Mouse (Mus musculus): Measurements from ENCODE around the gene Fgf11. TPM values are rescaled to one million over a fixed set of nuclear protein-coding genes. Genes with fewer than 3 reads are reported as not detected.
A peak's percentile ranks its signal among the peaks of the same experiment; 100 is the strongest.

The Fgf11 gene
- polyA plus RNA-seq, 1 experiment: 1.2 TPM

- Histone ChIP-seq H3K4me1 (ENCODE audit: control insufficient read depth, insufficient read depth, insufficient read length) (peaks cover 22% of the 10 kb centered on the region), H3K27ac (ENCODE audit: insufficient read depth, low read length) (no peak overlapping the region), H3K27me3 (ENCODE audit: control insufficient read depth, insufficient read depth, low read length) (no peaks in the 10 kb centered on the region), H3K36me3 (ENCODE audit: control insufficient read depth, insufficient read depth, low read length) (peaks cover 15% of the 10 kb centered on the region), H3K4me3 (ENCODE audit: extremely low read depth, insufficient read depth, insufficient read length) (no peak overlapping the region)
- no peak for TF ChIP-seq CTCF (IDR thresholded peaks at IDR 0.05; ENCODE audit: extremely low read depth, insufficient read depth, insufficient read length, insufficient replicate concordance)
- TF ChIP-seq POLR2A (IDR thresholded peaks at IDR 0.05; ENCODE audit: low read depth, low read length): no peak
- no peak for DNase-seq (ENCODE audit: low read depth in 1 of 2, low spot score in 2 of 2)
- WGBS: 68% methylated on average over 26 of the region's 26 CpGs
Observed at GRCm38 (mm10) chr11:69777504-69778257, 24.0 kb downstream of the Fgf11 start.

- no peak for DNase-seq (ENCODE audit: low read depth in 1 of 2, low spot score in 2 of 2)
- peaks cover 22% of the 10 kb centered on the region for H3K4me1 ChIP-seq (ENCODE audit: control insufficient read depth, insufficient read depth, insufficient read length)
- 90% methylated on average over 20 of the region's 20 CpGs for WGBS
- H3K27me3 ChIP-seq (ENCODE audit: control insufficient read depth, insufficient read depth, low read length): no peaks in the 10 kb centered on the region
- no peak for TF ChIP-seq CTCF (IDR thresholded peaks at IDR 0.05; ENCODE audit: extremely low read depth, insufficient read depth, insufficient read length, insufficient replicate concordance)
- no peak for TF ChIP-seq POLR2A (IDR thresholded peaks at IDR 0.05; ENCODE audit: low read depth, low read length)
- peaks cover 15% of the 10 kb centered on the region for H3K36me3 ChIP-seq (ENCODE audit: control insufficient read depth, insufficient read depth, low read length)
- H3K4me3 ChIP-seq (ENCODE audit: extremely low read depth, insufficient read depth, insufficient read length): no peak overlapping the region
- no peak overlapping the region for H3K27ac ChIP-seq (ENCODE audit: insufficient read depth, low read length)
Observed at GRCm38 (mm10) chr11:69776488-69776887, 25.2 kb downstream of the Fgf11 start.

- no peak for TF ChIP-seq POLR2A (IDR thresholded peaks at IDR 0.05; ENCODE audit: low read depth, low read length)
- TF ChIP-seq CTCF (IDR thresholded peaks at IDR 0.05; ENCODE audit: extremely low read depth, insufficient read depth, insufficient read length, insufficient replicate concordance): no peak
- Histone ChIP-seq H3K4me1 (ENCODE audit: control insufficient read depth, insufficient read depth, insufficient read length) (peaks cover 22% of the 10 kb centered on the region), H3K4me3 (ENCODE audit: extremely low read depth, insufficient read depth, insufficient read length) (no peak overlapping the region), H3K36me3 (ENCODE audit: control insufficient read depth, insufficient read depth, low read length) (peaks cover 15% of the 10 kb centered on the region), H3K27ac (ENCODE audit: insufficient read depth, low read length) (peak overlapping the region; percentile 43; the same call in 1 of the 2 replicates), H3K27me3 (ENCODE audit: control insufficient read depth, insufficient read depth, low read length) (no peaks in the 10 kb centered on the region)
- 89% methylated on average over 10 of the region's 10 CpGs for WGBS
- no peak for DNase-seq (ENCODE audit: low read depth in 1 of 2, low spot score in 2 of 2)
Observed at GRCm38 (mm10) chr11:69775716-69776115, 25.9 kb downstream of the Fgf11 start.

GRCm38 (mm10) chr11:69774961-69775360, 26.7 kb downstream of the Fgf11 start:
- WGBS: 41% methylated on average over 5 of the region's 5 CpGs
- Histone ChIP-seq H3K4me3 (ENCODE audit: extremely low read depth, insufficient read depth, insufficient read length) (no peak overlapping the region), H3K27me3 (ENCODE audit: control insufficient read depth, insufficient read depth, low read length) (no peaks in the 10 kb centered on the region), H3K27ac (ENCODE audit: insufficient read depth, low read length) (peak overlapping the region; percentile 43), H3K4me1 (ENCODE audit: control insufficient read depth, insufficient read depth, insufficient read length) (peaks cover 22% of the 10 kb centered on the region), H3K36me3 (ENCODE audit: control insufficient read depth, insufficient read depth, low read length) (peaks cover 15% of the 10 kb centered on the region)
- DNase-seq (ENCODE audit: low read depth in 1 of 2, low spot score in 2 of 2): no peak
- no peak for TF ChIP-seq CTCF (IDR thresholded peaks at IDR 0.05; ENCODE audit: extremely low read depth, insufficient read depth, insufficient read length, insufficient replicate concordance)
- no peak; the same call in 1 of the 2 replicates for TF ChIP-seq POLR2A (IDR thresholded peaks at IDR 0.05; ENCODE audit: low read depth, low read length)

GRCm38 (mm10) chr11:69767625-69767909, 34.1 kb downstream of the Fgf11 start:
- DNase-seq (ENCODE audit: low read depth in 1 of 2, low spot score in 2 of 2): no peak
- no peaks in the 10 kb centered on the region for H3K36me3 ChIP-seq (ENCODE audit: control insufficient read depth, insufficient read depth, low read length)
- H3K27me3 ChIP-seq (ENCODE audit: control insufficient read depth, insufficient read depth, low read length): no peaks in the 10 kb centered on the region
- no peak overlapping the region for H3K4me3 ChIP-seq (ENCODE audit: extremely low read depth, insufficient read depth, insufficient read length)
- WGBS: 79% methylated on average over 4 of the region's 4 CpGs
- TF ChIP-seq POLR2A (IDR thresholded peaks at IDR 0.05; ENCODE audit: low read depth, low read length): no peak
- no peak for TF ChIP-seq CTCF (IDR thresholded peaks at IDR 0.05; ENCODE audit: extremely low read depth, insufficient read depth, insufficient read length, insufficient replicate concordance)
- H3K4me1 ChIP-seq (ENCODE audit: control insufficient read depth, insufficient read depth, insufficient read length): peaks cover 13% of the 10 kb centered on the region
- H3K27ac ChIP-seq (ENCODE audit: insufficient read depth, low read length): no peak overlapping the region; the same call in 1 of the 2 replicates

- H3K4me1 ChIP-seq (ENCODE audit: control insufficient read depth, insufficient read depth, insufficient read length): peaks cover 13% of the 10 kb centered on the region
- H3K27me3 ChIP-seq (ENCODE audit: control insufficient read depth, insufficient read depth, low read length): no peaks in the 10 kb centered on the region
- no peak for TF ChIP-seq CTCF (IDR thresholded peaks at IDR 0.05; ENCODE audit: extremely low read depth, insufficient read depth, insufficient read length, insufficient replicate concordance)
- DNase-seq (ENCODE audit: low read depth in 1 of 2, low spot score in 2 of 2): no peak
- WGBS: 81% methylated on average over 13 of the region's 13 CpGs
- no peaks in the 10 kb centered on the region for H3K36me3 ChIP-seq (ENCODE audit: control insufficient read depth, insufficient read depth, low read length)
- H3K4me3 ChIP-seq (ENCODE audit: extremely low read depth, insufficient read depth, insufficient read length): peak overlapping the region; percentile 92
- peak overlapping the region; percentile 17; the same call in 1 of the 2 replicates for H3K27ac ChIP-seq (ENCODE audit: insufficient read depth, low read length)
Observed at GRCm38 (mm10) chr11:69766872-69767624, 34.6 kb downstream of the Fgf11 start.

All from spleen, adult 2 months (tissue).